Mouse (Mus musculus) macrophage (primary cell): ENCODE data around the gene Bcl11b. TPM values are rescaled to one million over a fixed set of nuclear protein-coding genes. Genes with fewer than 3 reads are reported as not detected.

Experiments used
- H3K27ac ChIP-seq: fragments of 350-480 bp; formaldehyde crosslinking; 2 replicates; pipeline ENCODE4 v1.9.0; 2021
- H3K36me3 ChIP-seq: fragments of 350-480 bp; formaldehyde crosslinking; 2 replicates; pipeline ENCODE4 v1.9.0; 2021; ENCODE audit errors: inconsistent target
- H3K4me3 ChIP-seq: fragments of 350-480 bp; formaldehyde crosslinking; 2 replicates; pipeline ENCODE4 v1.9.0; 2021; ENCODE audit errors: inconsistent target
- H3K79me2 ChIP-seq: fragments of 350-480 bp; formaldehyde crosslinking; 2 replicates; pipeline ENCODE4 v1.9.0; 2021; ENCODE audit errors: inconsistent target
- WGBS: methylation state at CpG from one replicate; pipeline ENCODE4 v1.1.7; 2026; ENCODE audit warnings: inconsistent platforms; ENCODE audit not compliant: missing documents; 5-methylcytosine and 5-hydroxymethylcytosine counted together
- polyA plus RNA-seq: library from polyadenylated mRNA; stranded (reverse); fragments of 250-400 nt; gene quantifications from 3 replicates; pipeline ENCODE4 v1.2.4, GENCODE M21; 2018; ENCODE audit warnings: inconsistent platforms

Gene Bcl11b
- polyA plus RNA-seq, 1 experiment from 2014 or later, result not detected

DNA sequence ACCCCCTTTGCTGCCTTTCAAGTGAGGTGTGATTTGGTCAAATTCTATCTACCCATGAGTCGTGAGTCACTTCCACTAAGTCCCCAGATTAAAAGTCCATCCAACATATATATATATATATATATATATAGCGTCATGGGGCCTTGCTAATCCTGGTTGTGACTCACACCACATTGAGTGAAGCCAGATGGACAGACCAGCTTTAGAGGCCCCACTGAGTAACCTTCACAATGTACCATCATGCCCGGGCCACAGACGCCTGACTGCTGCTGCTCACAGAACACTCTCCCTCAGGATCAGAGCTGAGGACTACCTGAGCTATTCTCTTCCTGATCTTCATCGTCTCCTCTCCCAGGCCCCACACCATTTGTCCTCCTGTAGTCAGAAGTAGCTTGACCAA, 115.4 kb downstream of the Bcl11b start:
- 84% methylated on average over 5 of the region's 5 CpGs for WGBS

DNA sequence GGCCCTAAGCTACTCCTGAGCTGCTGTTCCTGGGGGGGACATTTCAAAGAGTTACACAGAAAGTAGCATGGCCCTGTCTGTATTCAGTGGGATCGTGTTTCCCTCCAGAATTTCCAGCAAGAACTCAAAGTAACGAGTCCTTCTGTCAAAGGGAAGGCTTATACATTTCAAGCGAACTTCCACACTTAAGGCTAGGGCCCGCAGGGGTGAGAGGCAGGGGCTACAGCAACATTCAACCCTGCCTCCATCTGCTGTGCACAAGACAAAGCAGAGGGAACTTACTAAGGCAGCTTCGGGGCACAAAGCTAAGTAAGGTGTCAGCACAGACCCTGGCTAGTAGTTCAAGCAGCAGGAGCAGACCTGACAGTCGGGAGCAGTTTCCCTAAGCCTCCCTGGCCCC, 115.8 kb downstream of the Bcl11b start:
- Histone ChIP-seq H3K27ac (no peak overlapping the region), H3K4me3 (no peak overlapping the region), H3K79me2 (no peaks in the 10 kb centered on the region), H3K36me3 (no peaks in the 10 kb centered on the region)
- 72% methylated on average over 6 of the region's 6 CpGs for WGBS

More for the DNA sequence above, 115.4 kb downstream of the Bcl11b start:
- H3K4me3 ChIP-seq, result no peak overlapping the region
- no peaks in the 10 kb centered on the region for H3K36me3 ChIP-seq
- H3K27ac ChIP-seq, result no peak overlapping the region
- H3K79me2 ChIP-seq, result no peaks in the 10 kb centered on the region

DNA sequence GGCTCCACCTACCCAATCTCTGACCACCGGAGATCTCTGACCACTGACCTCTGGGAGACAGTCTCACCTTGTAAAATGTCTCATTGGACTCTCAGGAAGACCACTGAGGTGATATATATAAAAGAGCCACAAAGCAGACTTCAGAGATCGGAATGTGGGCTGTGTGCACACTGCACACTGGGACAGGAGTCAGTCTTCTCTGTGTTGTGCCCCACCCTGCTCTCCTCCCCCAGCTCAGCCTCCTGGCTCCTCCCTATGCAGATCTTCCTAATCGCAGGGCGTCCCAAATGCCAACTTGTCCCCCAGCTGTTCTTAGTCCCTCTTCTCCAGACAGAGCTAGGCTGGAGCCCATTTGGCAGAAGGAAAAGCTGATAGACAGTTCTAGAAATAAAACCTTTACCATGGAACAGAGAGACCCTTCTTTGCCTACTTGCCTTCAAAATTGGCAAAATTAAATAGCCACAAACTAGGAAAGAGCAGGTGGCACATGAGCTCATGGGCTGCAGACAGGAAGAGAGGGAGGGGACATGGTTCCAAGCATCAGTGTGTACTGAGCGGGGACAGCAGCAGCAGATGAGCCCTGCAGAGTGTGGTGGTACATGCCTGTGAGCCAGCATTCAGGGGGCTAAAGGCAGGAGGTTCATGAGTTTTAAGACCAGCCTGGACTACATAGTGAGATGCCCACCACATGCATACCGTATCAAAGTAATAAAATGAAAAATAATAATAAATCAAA, 118.9 kb downstream of the Bcl11b start:
- no peak overlapping the region for H3K27ac ChIP-seq
- no peak overlapping the region for H3K4me3 ChIP-seq
- no peaks in the 10 kb centered on the region for H3K79me2 ChIP-seq
- WGBS, result 54% methylated on average over 6 of the region's 6 CpGs
- H3K36me3 ChIP-seq, result no peaks in the 10 kb centered on the region

DNA sequence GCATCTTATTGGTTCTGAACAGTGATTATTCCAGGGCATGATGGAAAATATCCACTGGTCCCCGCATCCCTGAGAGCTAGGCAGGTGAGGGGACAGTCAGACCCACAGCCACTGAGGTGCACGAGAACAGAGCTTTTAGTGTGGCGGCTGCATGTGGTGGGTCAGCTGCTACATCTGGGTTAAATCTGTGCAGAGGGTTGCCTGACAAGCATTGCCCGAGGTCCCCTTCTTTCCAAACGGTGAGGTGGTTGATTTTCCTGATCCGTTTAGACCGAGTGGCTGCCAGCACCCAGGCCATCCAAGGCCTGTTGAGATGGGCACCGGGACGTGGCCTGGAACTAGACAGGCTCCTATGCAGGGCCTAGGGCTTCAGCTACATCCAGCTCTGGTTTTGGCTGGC, 121.7 kb downstream of the Bcl11b start:
- no peak overlapping the region for H3K4me3 ChIP-seq
- H3K27ac ChIP-seq, result no peak overlapping the region
- WGBS, result 93% methylated on average over 9 of the region's 9 CpGs
- no peaks in the 10 kb centered on the region for H3K36me3 ChIP-seq
- no peaks in the 10 kb centered on the region for H3K79me2 ChIP-seq

DNA sequence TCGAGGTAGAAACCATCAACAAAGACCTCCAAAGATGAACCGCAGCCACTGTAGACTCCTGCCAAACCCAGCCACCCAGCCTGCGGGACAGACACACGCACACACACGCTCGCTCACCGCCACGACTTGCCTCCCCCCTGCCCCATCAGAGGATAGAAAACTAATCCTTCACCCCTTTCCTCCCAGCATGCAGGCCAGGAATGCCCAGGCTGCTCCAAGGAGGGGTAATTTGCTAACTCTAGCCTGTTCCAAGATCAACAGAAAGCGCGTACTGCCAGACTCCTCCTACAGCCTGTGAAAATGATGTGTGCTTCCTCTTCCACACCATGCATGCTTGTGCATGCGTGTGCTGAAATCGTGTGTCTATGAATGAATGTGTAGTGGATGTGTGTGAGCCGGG, 122.7 kb downstream of the Bcl11b start:
- 91% methylated on average over 13 of the region's 13 CpGs for WGBS
- Histone ChIP-seq H3K36me3 (no peaks in the 10 kb centered on the region), H3K4me3 (no peak overlapping the region)

DNA sequence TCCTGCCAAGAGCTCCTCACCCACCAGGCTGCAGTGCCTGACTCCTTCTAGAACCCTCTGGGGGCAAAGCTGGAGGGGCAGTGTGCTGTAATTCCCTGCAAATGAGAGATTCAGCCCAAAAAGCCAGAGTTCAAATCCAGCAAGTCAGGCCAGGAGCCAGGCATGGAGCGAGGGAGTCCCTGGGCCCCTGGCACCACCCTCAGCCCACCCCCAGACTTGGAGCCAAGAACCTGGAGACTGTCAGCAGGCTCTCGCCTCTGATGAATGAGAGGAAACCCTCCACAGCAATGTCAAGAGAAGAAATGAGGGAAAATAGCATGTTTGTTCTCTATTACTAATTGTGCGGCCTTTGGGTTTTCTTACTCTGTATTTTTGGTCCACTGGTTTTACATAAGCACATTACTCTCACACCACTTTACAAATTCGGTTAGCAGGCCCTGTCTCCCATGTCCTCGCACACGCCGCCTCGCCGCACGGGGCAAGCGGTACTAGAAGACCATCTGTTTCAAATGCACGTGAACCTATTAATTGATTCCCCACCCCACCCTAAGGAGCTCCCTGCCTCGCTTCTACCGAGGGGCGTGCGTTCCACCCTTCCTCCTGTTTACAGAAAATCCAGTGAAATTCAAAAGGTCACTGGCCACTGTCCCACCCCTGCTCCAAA, 124.2 kb downstream of the Bcl11b start:
- 91% methylated on average over 16 of the region's 16 CpGs for WGBS
- Histone ChIP-seq H3K79me2 (no peaks in the 10 kb centered on the region), H3K4me3 (no peak overlapping the region), H3K36me3 (no peaks in the 10 kb centered on the region), H3K27ac (no peak overlapping the region)

More for the DNA sequence above, 122.7 kb downstream of the Bcl11b start:
- Histone ChIP-seq H3K27ac (no peak overlapping the region), H3K79me2 (no peaks in the 10 kb centered on the region)

DNA sequence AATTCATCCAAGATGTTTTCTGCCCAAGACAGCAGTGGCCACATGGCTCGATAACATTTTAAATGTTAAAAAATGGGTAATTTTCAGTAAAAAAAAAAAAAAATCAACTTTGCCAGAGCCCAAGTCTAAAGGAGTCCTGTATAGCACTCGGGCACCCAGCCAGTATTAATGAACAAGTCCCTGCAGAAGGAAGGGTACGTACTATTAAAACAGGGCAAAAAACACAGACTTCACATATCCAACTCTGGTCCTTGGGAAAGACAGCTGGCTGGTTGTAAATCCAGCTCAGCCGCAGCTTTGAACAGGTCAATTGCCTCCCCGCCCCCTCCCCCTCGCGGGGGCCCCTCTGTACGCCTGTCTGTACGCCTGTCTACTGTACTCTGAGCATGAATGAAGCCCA, 127.2 kb downstream of the Bcl11b start:
- no peak overlapping the region for H3K27ac ChIP-seq
- H3K36me3 ChIP-seq, result no peaks in the 10 kb centered on the region
- no peaks in the 10 kb centered on the region for H3K79me2 ChIP-seq
- no peak overlapping the region for H3K4me3 ChIP-seq
- WGBS, result 92% methylated on average over 7 of the region's 9 CpGs

DNA sequence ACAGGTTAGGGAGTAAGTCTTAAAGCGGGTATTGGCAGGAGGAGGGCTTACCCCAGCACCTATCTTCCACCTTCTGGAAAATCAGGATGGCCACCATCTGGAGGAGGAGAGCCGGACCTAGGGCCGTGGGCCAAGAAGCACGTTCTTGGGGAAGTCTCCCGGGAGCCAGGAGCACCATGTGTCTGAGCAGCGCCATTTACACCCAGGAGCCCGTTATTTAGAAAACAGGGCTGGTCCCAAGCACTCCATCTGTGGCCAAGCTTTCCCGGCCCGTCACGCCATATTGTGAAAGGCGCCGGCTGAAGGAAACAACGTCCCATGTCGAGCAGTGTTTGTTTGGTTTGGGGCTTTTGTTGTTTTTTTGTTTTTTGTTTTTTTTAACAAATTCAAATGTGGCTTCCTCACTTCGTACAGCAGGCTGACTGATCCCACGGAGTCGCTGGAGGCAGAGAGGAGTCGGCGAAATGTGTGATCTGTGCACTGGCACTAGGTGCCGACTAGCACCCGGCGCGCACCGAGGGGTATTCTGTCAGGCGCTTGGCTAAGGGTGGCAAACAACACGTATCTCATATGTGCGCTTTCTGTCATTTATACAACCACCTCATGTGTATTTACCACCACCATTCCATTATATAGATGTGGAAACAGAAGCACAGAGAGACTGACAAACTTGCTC, 128.8 kb downstream of the Bcl11b start:
- H3K27ac ChIP-seq, result no peak overlapping the region
- H3K4me3 ChIP-seq, result no peak overlapping the region
- 92% methylated on average over 27 of the region's 27 CpGs for WGBS
- no peaks in the 10 kb centered on the region for H3K79me2 ChIP-seq
- no peaks in the 10 kb centered on the region for H3K36me3 ChIP-seq

DNA sequence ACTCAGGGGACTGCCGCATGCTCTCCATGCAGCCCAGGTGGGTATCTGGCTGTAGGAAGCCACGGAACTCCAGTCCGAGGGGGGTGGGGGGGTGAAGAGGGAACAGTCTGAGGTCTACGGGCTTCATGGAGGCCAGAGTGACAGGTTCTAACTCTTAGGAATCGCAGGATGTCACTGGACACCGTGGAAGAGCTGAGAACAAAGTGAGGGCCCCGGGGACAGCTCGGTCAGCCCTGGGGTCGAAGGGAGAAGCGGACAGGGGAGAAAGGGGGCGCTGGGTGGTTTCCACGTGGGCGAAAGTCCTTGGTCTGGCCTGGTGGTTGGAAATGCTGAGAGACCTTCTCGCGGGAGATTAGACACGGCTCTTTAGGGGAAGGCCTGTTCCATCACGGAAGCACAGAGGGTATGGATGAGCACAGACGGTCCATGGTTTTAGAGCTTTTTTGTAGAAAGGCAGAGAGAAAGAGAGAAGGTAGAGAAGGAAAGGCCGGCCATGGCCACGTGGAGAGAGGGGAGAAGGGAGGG, 133.8 kb downstream of the Bcl11b start:
- Histone ChIP-seq H3K79me2 (no peaks in the 10 kb centered on the region), H3K36me3 (no peaks in the 10 kb centered on the region), H3K27ac (no peak overlapping the region), H3K4me3 (no peak overlapping the region)
- WGBS, result 87% methylated on average over 20 of the region's 20 CpGs

DNA sequence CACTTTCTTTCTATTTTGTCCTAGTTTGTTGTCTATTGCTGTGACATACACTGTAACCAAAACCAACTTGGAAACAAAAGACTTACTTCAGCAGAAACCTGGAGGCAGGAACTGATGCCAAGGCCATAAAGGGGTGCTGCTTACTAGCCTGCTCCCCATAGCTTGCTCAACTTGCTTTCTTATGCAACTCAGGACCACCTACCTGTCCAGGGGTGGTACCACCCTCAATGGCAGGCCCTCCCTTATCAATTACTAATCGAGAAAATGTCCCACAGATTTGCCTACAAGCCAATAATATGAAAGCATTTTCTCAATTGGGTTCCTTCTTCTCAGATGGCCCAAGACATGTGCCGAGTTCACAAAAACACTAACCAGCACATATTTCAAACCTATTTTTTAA, 135.1 kb downstream of the Bcl11b start:
- Histone ChIP-seq H3K4me3 (no peak overlapping the region), H3K79me2 (no peaks in the 10 kb centered on the region)

More for the DNA sequence above, 135.1 kb downstream of the Bcl11b start:
- Histone ChIP-seq H3K27ac (no peak overlapping the region), H3K36me3 (no peaks in the 10 kb centered on the region)
- 84% methylated on average over 2 of the region's 2 CpGs for WGBS

Other genes starting within 250 kb of the Bcl11b start
- gene Setd3, start 175.7 kb upstream of the Bcl11b start, polyA plus RNA-seq, result 75.0 to 121 TPM (median 84.4 TPM) in 3 replicates
- 25.3 to 59.6 TPM (median 30.0 TPM) in 3 replicates for gene Ccnk, start 176.0 kb upstream of the Bcl11b start, polyA plus RNA-seq